Mouse (Mus musculus) ES-E14 (cell line): ENCODE data around the gene D5Ertd579e. TPM values are rescaled to one million over a fixed set of nuclear protein-coding genes. Genes with fewer than 3 reads are reported as not detected.

ENCODE experiments used
- DNase-seq: peaks from one replicate; pipeline ENCODE4 v3.0.0-alpha.2; 2013; ENCODE audit warnings: low read depth, low spot score
- H3K27ac ChIP-seq: 2 replicates; pipeline ENCODE4 v1.5.1; 2012; ENCODE audit warnings: low read depth, mild to moderate bottlenecking, low read length, moderate library complexity, mixed read lengths; ENCODE audit not compliant: poor library complexity, insufficient read depth, severe bottlenecking
- H3K36me3 ChIP-seq: 2 replicates; pipeline ENCODE4 v1.6.1; 2012; ENCODE audit warnings: mild to moderate bottlenecking, low read length, moderate library complexity, mixed read lengths; ENCODE audit not compliant: control insufficient read depth, poor library complexity, insufficient read depth, severe bottlenecking
- H3K4me1 ChIP-seq, 2 experiments: fragments of 150-350 bp in 1 of 2; sonication (generic) in 1 of 2; 2 replicates each; pipeline ENCODE4 v1.6.1; 2012; ENCODE audit warnings: low read length in 2 of 2, mild to moderate bottlenecking in 1 of 2, mixed read lengths in 1 of 2; ENCODE audit not compliant: control insufficient read depth in 2 of 2, insufficient read depth in 2 of 2, poor library complexity in 1 of 2
- H3K4me3 ChIP-seq, 2 experiments: fragments of 150-350 bp in 1 of 2; sonication (generic) in 1 of 2; 2 replicates each; pipeline ENCODE4 v1.5.1; 2012; ENCODE audit warnings: low read length in 2 of 2, low read depth in 1 of 2, mild to moderate bottlenecking in 1 of 2, mixed read lengths in 1 of 2; ENCODE audit not compliant: insufficient read depth in 1 of 2, poor library complexity in 1 of 2, severe bottlenecking in 1 of 2
- H3K9ac ChIP-seq: 2 replicates; pipeline ENCODE4 v1.6.1; 2012; ENCODE audit warnings: low read depth, mild to moderate bottlenecking, low read length, mixed read lengths; ENCODE audit not compliant: poor library complexity, insufficient read depth, severe bottlenecking
- H3K9me3 ChIP-seq: fragments of 150-350 bp; sonication (generic); 2 replicates; pipeline ENCODE4 v1.6.1; 2012; ENCODE audit warnings: low read depth, mild to moderate bottlenecking, low read length; ENCODE audit not compliant: control insufficient read depth, insufficient read depth
- CHD2 ChIP-seq: IDR thresholded peaks from 2 replicates; pipeline ENCODE4 v1.6.1; 2014; ENCODE audit warnings: mild to moderate bottlenecking, low read depth, low read length, inconsistent platforms
- HCFC1 ChIP-seq: IDR thresholded peaks from 2 replicates; pipeline ENCODE4 v1.6.1; 2012; ENCODE audit warnings: low read length, inconsistent platforms, borderline replicate concordance; ENCODE audit not compliant: insufficient read depth
- MAFK ChIP-seq: IDR thresholded peaks from 2 replicates; pipeline ENCODE4 v1.6.1; 2014; ENCODE audit warnings: mild to moderate bottlenecking, low read depth, low read length, inconsistent platforms; ENCODE audit not compliant: insufficient read depth
- ZC3H11A ChIP-seq: IDR thresholded peaks from 2 replicates; pipeline ENCODE4 v1.6.1; 2012; ENCODE audit warnings: low read depth, mild to moderate bottlenecking, inconsistent platforms, low read length, borderline replicate concordance
- ZNF384 ChIP-seq: IDR thresholded peaks from 2 replicates; pipeline ENCODE4 v1.6.1; 2012; ENCODE audit warnings: low read depth, low read length, inconsistent platforms
- in situ Hi-C, 2 experiments: fragments of 600-800 bp; cut with MboI; formaldehyde crosslinking; loops; one replicate each; pipeline ENCODE4 v1.15.1; 2025; ENCODE audit warnings: low sequenced_read_pairs in 2 of 2, inconsistent platforms in 1 of 2; ENCODE audit not compliant: unreplicated experiment in 2 of 2
- total RNA-seq: library from RNA; depleted of rRNA; stranded (reverse); fragments of 300-350 nt; gene quantifications from 2 replicates; pipeline ENCODE4 v1.2.3, GENCODE M21; 2012

The D5Ertd579e gene
- total RNA-seq, 1 experiment: 19.5 TPM

DNA sequence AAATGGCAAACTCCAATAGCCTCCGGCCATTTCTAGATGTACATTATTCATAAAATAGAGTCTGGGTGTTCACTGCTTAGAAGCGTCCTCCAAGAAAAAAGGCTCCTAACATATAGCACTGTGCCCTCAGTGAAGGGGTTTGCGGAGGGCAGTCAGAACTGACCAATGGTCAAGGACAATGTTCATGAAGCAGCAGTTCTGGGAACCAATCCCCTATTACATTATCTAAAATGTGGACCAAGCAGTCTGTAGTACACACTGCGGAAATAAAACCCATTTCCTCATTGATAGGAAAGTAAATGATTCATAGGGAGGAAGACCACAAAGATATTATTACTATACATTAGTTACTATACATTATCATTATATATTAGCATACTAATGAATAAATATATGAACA lies 135.3 kb downstream of the D5Ertd579e start:
- Histone ChIP-seq H3K9ac (no peak overlapping the region), H3K4me1 (peaks cover 11 to 24% of the 10 kb centered on the region in 2 experiments), H3K9me3 (no peaks in the 10 kb centered on the region), H3K4me3 (no peak overlapping the region), H3K36me3 (no peaks in the 10 kb centered on the region; the same call in 1 of the 2 replicates), H3K27ac (no peak overlapping the region)
- no peak for TF ChIP-seq ZNF384
- TF ChIP-seq HCFC1: no peak
- TF ChIP-seq MAFK: no peak
- no peak for TF ChIP-seq ZC3H11A
- TF ChIP-seq CHD2: no peak
- in situ Hi-C loops: no loop called here
- no peak for DNase-seq

DNA sequence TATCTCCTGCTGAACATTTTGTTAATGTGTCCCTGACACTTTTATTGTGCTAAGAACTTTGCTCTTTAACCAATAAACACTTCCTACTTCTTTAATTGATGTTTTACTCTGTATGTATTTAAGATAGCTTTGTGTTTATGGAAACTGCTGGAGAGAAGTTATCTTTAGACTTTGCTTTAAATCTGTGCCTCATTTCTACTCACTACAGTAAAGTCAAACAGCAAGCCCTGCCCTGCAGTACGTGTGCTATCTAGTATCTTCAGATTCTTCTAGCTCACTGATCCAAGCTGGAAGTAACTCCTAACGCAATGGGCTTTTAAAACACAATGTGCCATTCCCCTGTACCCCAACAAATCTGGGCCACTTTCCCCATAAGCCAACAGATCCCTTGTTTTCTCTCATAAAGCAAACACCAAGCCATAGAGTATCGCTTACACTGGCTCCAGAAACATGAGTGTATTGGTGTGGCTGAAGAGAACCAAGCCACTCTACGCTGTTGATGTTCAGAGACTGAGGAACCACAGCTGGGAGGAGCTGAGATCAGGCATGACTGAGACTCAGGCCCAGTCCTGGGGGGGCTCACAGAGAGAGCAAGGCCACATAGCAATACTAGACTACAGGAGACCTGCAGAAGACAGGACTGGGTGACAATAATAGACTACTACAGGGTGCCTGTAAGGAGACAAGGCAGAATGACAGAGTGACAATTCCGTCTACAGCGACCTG lies 136.2 kb downstream of the D5Ertd579e start:
- Histone ChIP-seq H3K9me3 (no peaks in the 10 kb centered on the region), H3K36me3 (no peaks in the 10 kb centered on the region; the same call in 1 of the 2 replicates), H3K4me1 (peaks cover 15 to 24% of the 10 kb centered on the region in 2 experiments), H3K27ac (no peak overlapping the region), H3K9ac (no peak overlapping the region), H3K4me3 (no peak overlapping the region)
- no peak for DNase-seq
- in situ Hi-C loops: no loop called here
- TF ChIP-seq ZNF384: no peak
- no peak for TF ChIP-seq CHD2
- TF ChIP-seq ZC3H11A: no peak
- no peak for TF ChIP-seq HCFC1
- TF ChIP-seq MAFK: no peak

DNA sequence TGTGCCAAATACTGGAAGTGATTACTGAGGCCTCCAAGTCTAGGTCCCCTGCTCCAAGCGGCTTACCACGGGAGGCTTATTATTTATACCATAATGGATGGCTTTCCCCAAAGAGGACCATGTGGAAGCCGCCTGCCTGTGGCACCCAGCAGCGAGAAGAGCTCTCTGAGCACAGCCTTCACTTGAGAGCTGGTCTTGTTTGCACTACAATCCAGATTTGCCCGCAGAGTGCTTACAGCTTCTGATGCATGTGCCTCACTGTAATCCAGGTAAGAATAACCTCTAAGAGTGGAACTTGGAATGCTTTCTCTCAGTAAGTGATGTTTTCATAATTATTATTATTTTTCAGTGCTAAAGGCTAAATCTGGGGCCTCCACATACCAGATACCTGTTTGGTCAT lies 136.7 kb downstream of the D5Ertd579e start:
- no peak overlapping the region for H3K9ac ChIP-seq
- in situ Hi-C loops: no loop called here
- DNase-seq: no peak
- H3K4me3 ChIP-seq: no peak overlapping the region
- H3K4me1 ChIP-seq: peaks cover 15 to 26% of the 10 kb centered on the region in 2 experiments
- H3K36me3 ChIP-seq: no peaks in the 10 kb centered on the region; the same call in 1 of the 2 replicates
- TF ChIP-seq CHD2 (no peak), MAFK (no peak), ZC3H11A (no peak), ZNF384 (no peak), HCFC1 (no peak)
- H3K9me3 ChIP-seq: no peaks in the 10 kb centered on the region
- H3K27ac ChIP-seq: no peak overlapping the region

DNA sequence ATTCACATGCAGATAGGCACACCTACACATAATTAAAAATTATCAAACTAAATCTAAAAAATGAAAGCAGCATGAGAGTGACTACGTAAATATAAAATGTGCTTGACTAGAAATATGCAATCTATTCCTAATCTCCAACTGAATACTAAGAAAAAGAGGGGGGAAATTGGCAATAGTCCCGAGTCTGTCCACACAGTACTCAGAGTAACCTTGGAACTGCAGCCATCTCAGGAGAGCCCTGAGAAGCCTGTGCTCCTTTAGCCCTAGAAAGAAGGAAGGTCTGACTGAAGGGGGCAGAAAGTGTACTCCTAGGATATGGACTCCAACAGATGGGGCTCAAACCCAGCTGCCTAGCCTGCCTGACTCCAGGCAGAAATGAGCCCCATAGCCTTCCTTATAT lies 137.3 kb downstream of the D5Ertd579e start:
- Histone ChIP-seq H3K27ac (no peak overlapping the region), H3K9me3 (no peaks in the 10 kb centered on the region), H3K9ac (no peak overlapping the region), H3K36me3 (no peaks in the 10 kb centered on the region; the same call in 1 of the 2 replicates), H3K4me1 (peaks cover 15 to 24% of the 10 kb centered on the region in 2 experiments), H3K4me3 (no peak overlapping the region)
- DNase-seq: no peak
- TF ChIP-seq CHD2: no peak
- no peak for TF ChIP-seq MAFK
- no peak for TF ChIP-seq ZNF384
- TF ChIP-seq ZC3H11A: no peak
- no peak for TF ChIP-seq HCFC1
- in situ Hi-C loops: no loop called here
